Mouse (Mus musculus): ENCODE measurements around the gene Phactr2. TPM values are rescaled to one million over a fixed set of nuclear protein-coding genes. Genes with fewer than 3 reads are reported as not detected.
"Not testable (repeated sequence)": the region's sequence is repeated elsewhere in the genome, so short reads cannot be mapped to it uniquely, and the experiment has no call there.

The Phactr2 gene
- total and polyA plus RNA-seq, 3 experiments = not detected

GRCm38 (mm10) chr10:13502371-13502770, 28.2 kb upstream of the Phactr2 start:
- H3K4me3 ChIP-seq (ENCODE audit: control insufficient read depth in 1 of 2, insufficient read depth in 1 of 2, low read depth in 2 of 2, low read length in 2 of 2) = no peak overlapping the region
- no peak overlapping the region for H3K9ac ChIP-seq (ENCODE audit: control insufficient read depth, low read depth, low read length, poor library complexity, severe bottlenecking)
- no peak for TF ChIP-seq USF2 (IDR thresholded peaks at IDR 0.05; ENCODE audit: borderline replicate concordance in 1 of 2, insufficient read depth in 1 of 2, low read depth in 1 of 2, low read length in 2 of 2)
- no peak for TF ChIP-seq BHLHE40 (IDR thresholded peaks at IDR 0.05; ENCODE audit: borderline replicate concordance, low read depth, low read length)
- TF ChIP-seq GATA1 (IDR thresholded peaks at IDR 0.05; ENCODE audit: low read depth, low read length) = no peak
- no peak for TF ChIP-seq RAD21 (IDR thresholded peaks at IDR 0.05; ENCODE audit: low read depth, low read length)
- TF ChIP-seq POLR2A (IDR thresholded peaks at IDR 0.05; ENCODE audit: control insufficient read depth in 1 of 2, insufficient read depth in 1 of 2, low read depth in 1 of 2, low read length in 2 of 2, poor library complexity in 1 of 2) = no peak
- TF ChIP-seq NELFE (IDR thresholded peaks at IDR 0.05; ENCODE audit: low read depth, low read length) = no peak
- no peak for TF ChIP-seq ZC3H11A (IDR thresholded peaks at IDR 0.05; ENCODE audit: low read depth, low read length)
- TF ChIP-seq POLR2AphosphoS2 (IDR thresholded peaks at IDR 0.05; ENCODE audit: low read length) = no peak
- TF ChIP-seq RCOR1 (IDR thresholded peaks at IDR 0.05; ENCODE audit: low read depth, low read length) = no peak
- no peak for TF ChIP-seq CTCF (IDR thresholded peaks at IDR 0.05 in 2 of 3, conservative IDR thresholded peaks at IDR 0.05 in 1 of 3; ENCODE audit: control insufficient read depth in 1 of 3, insufficient read depth in 1 of 3, low read depth in 2 of 3, low read length in 3 of 3, poor library complexity in 1 of 3, severe bottlenecking in 1 of 3)
- no peak for TF ChIP-seq NRF1 (IDR thresholded peaks at IDR 0.05; ENCODE audit: insufficient read depth, low read depth, low read length, poor library complexity, severe bottlenecking)
- peaks cover 0 to 4% of the 10 kb centered on the region in 2 experiments; a peak in 3 of 4 replicates for H3K36me3 ChIP-seq (ENCODE audit: control insufficient read depth in 1 of 2, insufficient read depth in 2 of 2, low read length in 2 of 2)
- H3K9me3 ChIP-seq (replicated peaks; ENCODE audit: insufficient read depth, low read length) = no peaks in the 10 kb centered on the region
- no peak for DNase-seq (ENCODE audit: low read depth, low spot score)
- peaks cover 2% of the 10 kb centered on the region; the same call in 1 of the 2 replicates for H3K79me2 ChIP-seq (ENCODE audit: control insufficient read depth, insufficient read depth, low read length, poor library complexity)
- H3K27ac ChIP-seq (ENCODE audit: control insufficient read depth, low read depth, low read length) = no peak overlapping the region
- no peaks in the 10 kb centered on the region; a peak in 1 of 4 replicates for H3K27me3 ChIP-seq (ENCODE audit: control insufficient read depth in 1 of 2, insufficient read depth in 2 of 2, low read length in 2 of 2)
- peaks cover 0 to 7% of the 10 kb centered on the region in 2 experiments; a peak in 2 of 4 replicates for H3K4me1 ChIP-seq (ENCODE audit: control insufficient read depth in 1 of 2, insufficient read depth in 2 of 2, low read length in 2 of 2)

GRCm38 (mm10) chr10:13501533-13501932, 27.3 kb upstream of the Phactr2 start:
- Histone ChIP-seq H3K4me3 (ENCODE audit: control insufficient read depth in 1 of 2, insufficient read depth in 1 of 2, low read depth in 2 of 2, low read length in 2 of 2) (peak overlapping the region; percentile 61 to 90), H3K9ac (ENCODE audit: control insufficient read depth, low read depth, low read length, poor library complexity, severe bottlenecking) (peak overlapping the region; percentile 57)
- not testable (repeated sequence) for H3K9me3 ChIP-seq (replicated peaks; ENCODE audit: insufficient read depth, low read length); H3K27ac ChIP-seq (ENCODE audit: control insufficient read depth, low read depth, low read length); H3K27me3 ChIP-seq (ENCODE audit: control insufficient read depth in 1 of 2, insufficient read depth in 2 of 2, low read length in 2 of 2); H3K36me3 ChIP-seq (ENCODE audit: control insufficient read depth in 1 of 2, insufficient read depth in 2 of 2, low read length in 2 of 2); H3K79me2 ChIP-seq (ENCODE audit: control insufficient read depth, insufficient read depth, low read length, poor library complexity); H3K4me1 ChIP-seq (ENCODE audit: control insufficient read depth in 1 of 2, insufficient read depth in 2 of 2, low read length in 2 of 2)
- DNase-seq (ENCODE audit: low read depth, low spot score) = peak; percentile 27

- H3K27ac ChIP-seq (ENCODE audit: control insufficient read depth, low read depth, low read length) = peak overlapping the region; percentile 88
- peaks cover 2% of the 10 kb centered on the region; the same call in 1 of the 2 replicates for H3K79me2 ChIP-seq (ENCODE audit: control insufficient read depth, insufficient read depth, low read length, poor library complexity)
- H3K9me3 ChIP-seq (replicated peaks; ENCODE audit: insufficient read depth, low read length) = no peaks in the 10 kb centered on the region
- peak overlapping the region; percentile 86 to 90 for H3K4me3 ChIP-seq (ENCODE audit: control insufficient read depth in 1 of 2, insufficient read depth in 1 of 2, low read depth in 2 of 2, low read length in 2 of 2)
- peak overlapping the region; percentile 95 for H3K9ac ChIP-seq (ENCODE audit: control insufficient read depth, low read depth, low read length, poor library complexity, severe bottlenecking)
- peak; percentile 95 for DNase-seq (ENCODE audit: low read depth, low spot score)
- H3K4me1 ChIP-seq (ENCODE audit: control insufficient read depth in 1 of 2, insufficient read depth in 2 of 2, low read length in 2 of 2) = peaks cover 0 to 7% of the 10 kb centered on the region in 2 experiments; a peak in 2 of 4 replicates
- no peaks in the 10 kb centered on the region; a peak in 1 of 4 replicates for H3K27me3 ChIP-seq (ENCODE audit: control insufficient read depth in 1 of 2, insufficient read depth in 2 of 2, low read length in 2 of 2)
- peaks cover 0 to 4% of the 10 kb centered on the region in 2 experiments; a peak in 3 of 4 replicates for H3K36me3 ChIP-seq (ENCODE audit: control insufficient read depth in 1 of 2, insufficient read depth in 2 of 2, low read length in 2 of 2)
- TF ChIP-seq USF1 (IDR thresholded peaks at IDR 0.05; ENCODE audit: low read depth, low read length) (peak; percentile 96), POLR2AphosphoS5 (IDR thresholded peaks at IDR 0.05; ENCODE audit: borderline replicate concordance, low read depth, low read length) (no peak), ETS1 (IDR thresholded peaks at IDR 0.05; ENCODE audit: low read depth, low read length) (peak; percentile 51; the same call in 1 of the 2 replicates), HCFC1 (IDR thresholded peaks at IDR 0.05; ENCODE audit: low read depth, low read length) (peak; percentile 74), CTCF (IDR thresholded peaks at IDR 0.05 in 2 of 3, conservative IDR thresholded peaks at IDR 0.05 in 1 of 3; ENCODE audit: control insufficient read depth in 1 of 3, insufficient read depth in 1 of 3, low read depth in 2 of 3, low read length in 3 of 3, poor library complexity in 1 of 3, severe bottlenecking in 1 of 3) (no peak), NRF1 (IDR thresholded peaks at IDR 0.05; ENCODE audit: insufficient read depth, low read depth, low read length, poor library complexity, severe bottlenecking) (peak; percentile 81), ZC3H11A (IDR thresholded peaks at IDR 0.05; ENCODE audit: low read depth, low read length) (no peak), MAZ (IDR thresholded peaks at IDR 0.05; ENCODE audit: low read depth, low read length) (no peak), TBP (IDR thresholded peaks at IDR 0.05; ENCODE audit: low read depth, low read length) (peak; percentile 81), BHLHE40 (IDR thresholded peaks at IDR 0.05; ENCODE audit: borderline replicate concordance, low read depth, low read length) (no peak), NELFE (IDR thresholded peaks at IDR 0.05; ENCODE audit: low read depth, low read length) (peak; percentile 65), POLR2A (IDR thresholded peaks at IDR 0.05; ENCODE audit: control insufficient read depth in 1 of 2, insufficient read depth in 1 of 2, low read depth in 1 of 2, low read length in 2 of 2, poor library complexity in 1 of 2) (peak; percentile 57 to 83; a peak in 3 of 4 replicates), MYC (IDR thresholded peaks at IDR 0.05; ENCODE audit: low read depth, low read length) (0 out of 2 replicates have a peak, but pooled peaks have one; percentile 8), ELF1 (IDR thresholded peaks at IDR 0.05; ENCODE audit: low read depth, low read length) (peak; percentile 89), KAT2A (conservative IDR thresholded peaks at IDR 0.05; ENCODE audit: low read depth, low read length) (no peak), E2F4 (IDR thresholded peaks at IDR 0.05; ENCODE audit: borderline replicate concordance, low read depth, low read length) (no peak), ZMIZ1 (IDR thresholded peaks at IDR 0.05; ENCODE audit: low read depth, low read length) (peak; percentile 66), RCOR1 (IDR thresholded peaks at IDR 0.05; ENCODE audit: low read depth, low read length) (no peak)
Measured at GRCm38 (mm10) chr10:13500938-13501496, 26.8 kb upstream of the Phactr2 start.
